Mouse (Mus musculus) limb, embryonic 14.5 days (tissue): ENCODE measurements around the gene Ctf1. TPM values are rescaled to one million over a fixed set of nuclear protein-coding genes. Genes with fewer than 3 reads are reported as not detected.
"Not testable (repeated sequence)": the region's sequence is repeated elsewhere in the genome, so short reads cannot be mapped to it uniquely, and the experiment has no call there.

Experiments
- ATAC-seq: fragments of 200-750 bp; cut with Nextera tagmentation; 2 replicates; pipeline ENCODE4 v1.8.0; 2017; ENCODE audit warnings: low read depth, moderate number of reproducible peaks, moderate TSS enrichment; ENCODE audit not compliant: low FRiP score
- DNase-seq: peaks from one replicate; pipeline ENCODE4 v3.0.0-alpha.2; 2015; ENCODE audit warnings: low spot score
- H3K27ac ChIP-seq: fragments of 300-500 bp; sonication (generic); replicated peaks from 2 replicates; pipeline ENCODE4 v1.5.1; 2014; ENCODE audit warnings: low read depth, mild to moderate bottlenecking, low read length, moderate library complexity, mixed read lengths
- H3K27me3 ChIP-seq: fragments of 300-500 bp; sonication (generic); 2 replicates; pipeline ENCODE4 v1.6.1; 2014; ENCODE audit warnings: low read length, mixed read lengths; ENCODE audit not compliant: control insufficient read depth, insufficient read depth
- H3K36me3 ChIP-seq: fragments of 300-500 bp; sonication (generic); 2 replicates; pipeline ENCODE4 v1.6.1; 2014; ENCODE audit warnings: mild to moderate bottlenecking, low read length, moderate library complexity, mixed read lengths; ENCODE audit not compliant: control insufficient read depth, insufficient read depth
- H3K4me1 ChIP-seq: fragments of 300-500 bp; sonication (generic); 2 replicates; pipeline ENCODE4 v1.6.1; 2014; ENCODE audit warnings: antibody characterized with exemption, low read length, mixed read lengths; ENCODE audit not compliant: control insufficient read depth, insufficient read depth
- H3K4me2 ChIP-seq: fragments of 300-500 bp; sonication (generic); replicated peaks from 2 replicates; pipeline ENCODE4 v1.6.1; 2014; ENCODE audit warnings: low read depth, mild to moderate bottlenecking, low read length, moderate library complexity; ENCODE audit not compliant: severe bottlenecking
- H3K4me3 ChIP-seq: fragments of 300-500 bp; sonication (generic); replicated peaks from 2 replicates; pipeline ENCODE4 v1.5.1; 2014; ENCODE audit warnings: low read length
- H3K9ac ChIP-seq: fragments of 300-500 bp; sonication (generic); 2 replicates; pipeline ENCODE4 v1.6.1; 2014; ENCODE audit warnings: mild to moderate bottlenecking, low read depth, low read length, moderate library complexity; ENCODE audit not compliant: severe bottlenecking
- H3K9me3 ChIP-seq: fragments of 300-500 bp; sonication (generic); 2 replicates; pipeline ENCODE4 v1.6.1; 2016; ENCODE audit warnings: low read length; ENCODE audit not compliant: control insufficient read depth
- POLR2A ChIP-seq: fragments of 200-500 bp; IDR thresholded peaks from 2 replicates; pipeline ENCODE4 v1.8.0; 2012; ENCODE audit warnings: inconsistent platforms, mild to moderate bottlenecking, moderate library complexity, borderline replicate concordance; ENCODE audit not compliant: insufficient read depth, insufficient read length; ENCODE audit errors: extremely low read depth
- WGBS: fragments of 180-500 bp; shearing (Covaris S2); extraction: QIAGEN DNeasy Blood & Tissue Kit; methylation state at CpG from one replicate; pipeline ENCODE4 v1.1.7; 2014; 5-methylcytosine and 5-hydroxymethylcytosine counted together
- polyA plus RNA-seq, 2 experiments: library from polyadenylated mRNA; depleted of rRNA in 1 of 2; stranded (reverse) in 1 of 2; unstranded in 1 of 2; fragments of >200 nt; fragmentation: Nextera tagmentation in 1 of 2; extraction: Ambion mirVana in 1 of 2; gene quantifications; 2 replicates each; pipeline versions ENCODE4 v1.2.1 to v1.2.3; 2012 to 2014

Gene Ctf1
- polyA plus RNA-seq, 2 experiments = 34.9 to 53.6 TPM

- H3K4me2 ChIP-seq = no peak overlapping the region
- 60% methylated on average over 2 of the region's 2 CpGs for WGBS
- DNase-seq (no peak), ATAC-seq (no peak)
- H3K4me3 ChIP-seq = no peak overlapping the region
- no peak overlapping the region for H3K9ac ChIP-seq
- H3K27ac ChIP-seq = no peak overlapping the region
- no peak for TF ChIP-seq POLR2A
- no peaks in the 10 kb centered on the region for H3K9me3 ChIP-seq
- no peaks in the 10 kb centered on the region for H3K27me3 ChIP-seq
- H3K36me3 ChIP-seq = no peaks in the 10 kb centered on the region
- no peaks in the 10 kb centered on the region for H3K4me1 ChIP-seq
These were observed 13.0 kb downstream of the Ctf1 start for GRCm38 (mm10) chr7:127725490-127725889.

- Histone ChIP-seq H3K27me3 (no peaks in the 10 kb centered on the region), H3K9me3 (no peaks in the 10 kb centered on the region), H3K9ac (no peak overlapping the region), H3K4me1 (no peaks in the 10 kb centered on the region), H3K36me3 (no peaks in the 10 kb centered on the region), H3K27ac (no peak overlapping the region), H3K4me2 (no peak overlapping the region), H3K4me3 (no peak overlapping the region)
- no peak for TF ChIP-seq POLR2A
- WGBS = 64% methylated on average over 6 of the region's 6 CpGs
- DNase-seq (no peak), ATAC-seq (no peak)
These were observed 13.4 kb downstream of the Ctf1 start for GRCm38 (mm10) chr7:127725924-127726323.

DNA sequence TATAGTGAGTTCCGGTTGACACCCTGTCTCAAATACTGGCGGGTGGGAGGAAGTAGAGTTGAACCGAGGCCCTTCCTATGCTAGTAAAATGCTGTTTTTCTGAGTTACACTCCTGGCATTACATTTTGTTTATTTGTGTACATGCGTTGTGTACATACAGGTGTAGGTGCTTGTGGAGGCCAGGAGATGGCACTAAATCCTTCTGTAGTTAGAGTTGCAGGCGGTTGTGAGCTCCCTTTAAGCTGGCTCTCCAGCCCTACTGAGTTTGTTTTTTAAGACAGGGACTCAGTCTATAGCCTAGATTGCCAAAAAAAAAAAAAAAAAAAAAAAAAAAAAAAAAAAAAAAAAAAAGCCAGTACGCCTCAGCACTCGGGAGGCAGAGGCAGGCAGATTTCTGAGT lies 15.4 kb downstream of the Ctf1 start:
- no peak for TF ChIP-seq POLR2A
- H3K4me1 ChIP-seq = no peaks in the 10 kb centered on the region
- no peak overlapping the region for H3K4me2 ChIP-seq
- no peak overlapping the region for H3K27ac ChIP-seq
- no peaks in the 10 kb centered on the region for H3K9me3 ChIP-seq
- H3K36me3 ChIP-seq = no peaks in the 10 kb centered on the region
- DNase-seq = no peak
- H3K27me3 ChIP-seq = no peaks in the 10 kb centered on the region
- H3K9ac ChIP-seq = no peak overlapping the region
- H3K4me3 ChIP-seq = no peak overlapping the region
- 84% methylated on average over 7 of the region's 7 CpGs for WGBS
- ATAC-seq = no peak

- 62% methylated on average over 4 of the region's 4 CpGs for WGBS
- no peak for TF ChIP-seq POLR2A
- H3K27ac ChIP-seq = no peak overlapping the region
These were observed 17.6 kb downstream of the Ctf1 start for GRCm38 (mm10) chr7:127730170-127730569.

DNA sequence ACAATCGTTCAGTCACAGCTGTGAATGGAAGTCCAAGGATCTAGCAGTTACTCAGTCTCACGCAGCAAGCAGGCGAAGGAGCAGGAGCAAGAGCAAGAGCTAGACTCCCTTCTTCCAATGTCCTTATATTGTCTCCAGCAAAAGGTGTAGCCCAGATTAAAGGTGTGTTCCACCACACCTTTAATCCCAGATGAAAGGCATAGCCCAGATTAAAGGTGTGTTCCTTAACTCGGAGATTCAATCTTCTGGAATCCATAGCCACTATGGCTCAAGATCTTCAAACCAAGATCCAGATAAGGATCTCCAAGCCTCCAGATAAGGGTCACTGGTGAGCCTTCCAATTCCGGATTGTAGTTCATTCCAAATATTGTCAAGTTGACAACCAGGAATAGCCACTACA lies 19.5 kb downstream of the Ctf1 start, which contains the start of gene Ctf2:
Ctf2 (minus strand) TSS at position 101 of the 400 bp plus-strand sequence.
- H3K9ac ChIP-seq, H3K4me1 ChIP-seq, H3K36me3 ChIP-seq, H3K4me3 ChIP-seq, DNase-seq, H3K27me3 ChIP-seq, H3K9me3 ChIP-seq, ATAC-seq, H3K4me2 ChIP-seq, H3K27ac ChIP-seq: not testable (repeated sequence)
- WGBS = no CpG with 5 or more reads among the region's 5 CpGs

More at GRCm38 (mm10) chr7:127730170-127730569, 17.6 kb downstream of the Ctf1 start:
- Histone ChIP-seq H3K4me1 (no peaks in the 10 kb centered on the region), H3K27me3 (no peaks in the 10 kb centered on the region), H3K4me2 (no peak overlapping the region), H3K4me3 (no peak overlapping the region), H3K9ac (no peak overlapping the region), H3K36me3 (no peaks in the 10 kb centered on the region), H3K9me3 (no peaks in the 10 kb centered on the region)
- DNase-seq = no peak
- no peak for ATAC-seq
